Mouse (Mus musculus): Measurements from ENCODE around the gene Tlk2.

Gene Tlk2

GRCm38 (mm10) chr11:105313633-105314014 lies 135.0 kb downstream of the Tlk2 start:
- no peak for DNase-seq (ENCODE audit: low spot score)

GRCm38 (mm10) chr11:105315296-105315695 lies 136.7 kb downstream of the Tlk2 start:
- DNase-seq (ENCODE audit: low spot score), result no peak

GRCm38 (mm10) chr11:105316121-105316520 lies 137.5 kb downstream of the Tlk2 start:
- no peak for DNase-seq (ENCODE audit: low spot score)

GRCm38 (mm10) chr11:105317769-105318168 lies 139.2 kb downstream of the Tlk2 start:
- no peak for DNase-seq (ENCODE audit: low spot score)

- no peak for DNase-seq (ENCODE audit: low spot score)
Measured at GRCm38 (mm10) chr11:105321090-105321489, 142.5 kb downstream of the Tlk2 start.

GRCm38 (mm10) chr11:105323530-105323929 lies 144.9 kb downstream of the Tlk2 start:
- DNase-seq (ENCODE audit: low spot score), result no peak

GRCm38 (mm10) chr11:105327101-105327500 lies 148.5 kb downstream of the Tlk2 start:
- DNase-seq (ENCODE audit: low spot score), result no peak

- DNase-seq (ENCODE audit: low spot score), result no peak
Measured at GRCm38 (mm10) chr11:105329962-105330361, 151.4 kb downstream of the Tlk2 start.

GRCm38 (mm10) chr11:105331129-105331528 lies 152.5 kb downstream of the Tlk2 start:
- DNase-seq (ENCODE audit: low spot score), result no peak

GRCm38 (mm10) chr11:105331732-105332131 lies 153.1 kb downstream of the Tlk2 start:
- no peak for DNase-seq (ENCODE audit: low spot score)

GRCm38 (mm10) chr11:105332468-105332867 lies 153.9 kb downstream of the Tlk2 start:
- DNase-seq (ENCODE audit: low spot score), result peak; percentile 42
